Mouse (Mus musculus): ENCODE results near the gene Prss50.
"Not testable (repeated sequence)": the region's sequence is repeated elsewhere in the genome, so short reads cannot be mapped to it uniquely, and the experiment has no call there.

Prss50 gene

GRCm38 (mm10) chr9:110857781-110858472 is at the start of gene Prss50:
Gene Prss50 (plus strand): TSS chr9:110857967.
- in situ Hi-C loops (cut with MboI) = no loop called here

GRCm38 (mm10) chr9:110810051-110810450 is 47.7 kb upstream of the Prss50 start:
- in situ Hi-C loops (cut with MboI) = no loop called here

- in situ Hi-C loops (cut with MboI) = no loop called here
Measured at GRCm38 (mm10) chr9:110813789-110814188, 44.0 kb upstream of the Prss50 start, which contains the start of gene Prss44. Gene Prss44 (plus strand): TSS chr9:110813994.

GRCm38 (mm10) chr9:110820546-110820945 is 37.2 kb upstream of the Prss50 start:
- in situ Hi-C loops (cut with MboI) = not testable (repeated sequence)

- in situ Hi-C loops (cut with MboI) = no loop called here
Measured at GRCm38 (mm10) chr9:110821436-110821835, 36.3 kb upstream of the Prss50 start.

- in situ Hi-C loops (cut with MboI) = no loop called here
Measured at GRCm38 (mm10) chr9:110825426-110825825, 32.3 kb upstream of the Prss50 start.

- in situ Hi-C loops (cut with MboI) = no loop called here
Measured at GRCm38 (mm10) chr9:110825832-110826231, 31.9 kb upstream of the Prss50 start.

GRCm38 (mm10) chr9:110826390-110826789 is 31.4 kb upstream of the Prss50 start, which contains the start of gene Prss43:
Gene Prss43 (plus strand): TSS chr9:110826690.
- in situ Hi-C loops (cut with MboI) = no loop called here

GRCm38 (mm10) chr9:110833021-110833420 is 24.7 kb upstream of the Prss50 start:
- in situ Hi-C loops (cut with MboI) = no loop called here

- in situ Hi-C loops (cut with MboI) = no loop called here
Measured at GRCm38 (mm10) chr9:110834411-110834810, 23.4 kb upstream of the Prss50 start, which contains the start of gene Prss45. Gene Prss45 (plus strand): TSS chr9:110834588.

- in situ Hi-C loops (cut with MboI) = no loop called here
Measured at GRCm38 (mm10) chr9:110834961-110835360, 22.8 kb upstream of the Prss50 start.

- in situ Hi-C loops (cut with MboI) = no loop called here
Measured at GRCm38 (mm10) chr9:110836112-110836511, 21.7 kb upstream of the Prss50 start.

- in situ Hi-C loops (cut with MboI) = no loop called here
Measured at GRCm38 (mm10) chr9:110840905-110841304, 16.9 kb upstream of the Prss50 start.

GRCm38 (mm10) chr9:110841438-110841837 is 16.3 kb upstream of the Prss50 start:
- in situ Hi-C loops (cut with MboI) = no loop called here

- in situ Hi-C loops (cut with MboI) = no loop called here
Measured at GRCm38 (mm10) chr9:110844206-110844605, 13.6 kb upstream of the Prss50 start, which contains the start of gene Prss46. Gene Prss46 (plus strand): TSS chr9:110844506.

- in situ Hi-C loops (cut with MboI) = no loop called here
Measured at GRCm38 (mm10) chr9:110849162-110849561, 8.6 kb upstream of the Prss50 start.

GRCm38 (mm10) chr9:110855903-110856302 is 1.9 kb upstream of the Prss50 start:
- in situ Hi-C loops (cut with MboI) = no loop called here

- in situ Hi-C loops (cut with MboI) = no loop called here
Measured at GRCm38 (mm10) chr9:110856920-110857319, 847 bp upstream of the Prss50 start.

- in situ Hi-C loops (cut with MboI) = no loop called here
Measured at GRCm38 (mm10) chr9:110858523-110858922, 756 bp downstream of the Prss50 start.

- in situ Hi-C loops (cut with MboI) = no loop called here
Measured at GRCm38 (mm10) chr9:110858967-110859596, 1.3 kb downstream of the Prss50 start.

- in situ Hi-C loops (cut with MboI) = no loop called here
Measured at GRCm38 (mm10) chr9:110871030-110871429, 13.3 kb downstream of the Prss50 start.

- in situ Hi-C loops (cut with MboI) = no loop called here
Measured at GRCm38 (mm10) chr9:110873681-110874659, 16.2 kb downstream of the Prss50 start.
